Mouse (Mus musculus): ENCODE measurements around the gene Hnrnpdl.

Gene Hnrnpdl

GRCm38 (mm10) chr5:100047871-100048270 lies 8.4 kb upstream of the Hnrnpdl start:
- in situ Hi-C loops (cut with MboI, MseI) = loop anchor here (10.0 to 25.0 kb wide), 2 partner anchors 347 to 786 kb away; no protein-coding TSS in a partner anchor

GRCm38 (mm10) chr5:100047143-100047640 lies 7.7 kb upstream of the Hnrnpdl start:
- in situ Hi-C loops (cut with MboI, MseI) = loop anchor here (10.0 to 25.0 kb wide), 2 partner anchors 348 to 785 kb away; no protein-coding TSS in a partner anchor

- in situ Hi-C loops (cut with MboI, MseI) = loop anchor here (10.0 to 25.0 kb wide), 2 partner anchors 349 to 784 kb away; no protein-coding TSS in a partner anchor
Measured at GRCm38 (mm10) chr5:100046096-100046495, 6.6 kb upstream of the Hnrnpdl start.

GRCm38 (mm10) chr5:100044621-100045020 lies 5.2 kb upstream of the Hnrnpdl start:
- in situ Hi-C loops (cut with MboI, MseI) = loop anchor here (10.0 to 25.0 kb wide), 2 partner anchors 350 to 782 kb away; no protein-coding TSS in a partner anchor

- in situ Hi-C loops (cut with MboI, MseI) = loop anchor here (10.0 to 25.0 kb wide), 2 partner anchors 351 to 782 kb away; no protein-coding TSS in a partner anchor
Measured at GRCm38 (mm10) chr5:100044030-100044429, 4.6 kb upstream of the Hnrnpdl start.

GRCm38 (mm10) chr5:100043361-100043760 lies 3.9 kb upstream of the Hnrnpdl start:
- in situ Hi-C loops (cut with MboI, MseI) = loop anchor here (10.0 to 25.0 kb wide), 2 partner anchors 351 to 781 kb away; no protein-coding TSS in a partner anchor

GRCm38 (mm10) chr5:100042467-100042866 lies 3.0 kb upstream of the Hnrnpdl start:
- in situ Hi-C loops (cut with MboI, MseI) = loop anchor here (10.0 to 25.0 kb wide), 2 partner anchors 352 to 780 kb away; no protein-coding TSS in a partner anchor

- in situ Hi-C loops (cut with MboI, MseI) = loop anchor here (10.0 to 25.0 kb wide), 2 partner anchors 354 to 779 kb away; no protein-coding TSS in a partner anchor
Measured at GRCm38 (mm10) chr5:100041272-100041671, 1.8 kb upstream of the Hnrnpdl start.

GRCm38 (mm10) chr5:100040281-100040784 lies 869 bp upstream of the Hnrnpdl start:
- in situ Hi-C loops (cut with MboI, MseI) = loop anchor here (10.0 to 25.0 kb wide), 2 partner anchors 354 to 778 kb away; no protein-coding TSS in a partner anchor

- in situ Hi-C loops (cut with MboI, MseI) = loop anchor here (5.0 to 25.0 kb wide), 2 partner anchors 57 to 777 kb away; no protein-coding TSS in a partner anchor
Measured at GRCm38 (mm10) chr5:100038714-100039601, 506 bp downstream of the Hnrnpdl start.

GRCm38 (mm10) chr5:100037965-100038713 lies 1.3 kb downstream of the Hnrnpdl start:
- in situ Hi-C loops (cut with MboI, MseI) = loop anchor here (5.0 to 25.0 kb wide), 2 partner anchors 56 to 776 kb away; no protein-coding TSS in a partner anchor

- in situ Hi-C loops (cut with MboI, MseI) = loop anchor here (5.0 to 25.0 kb wide), 2 partner anchors 54 to 774 kb away; no protein-coding TSS in a partner anchor
Measured at GRCm38 (mm10) chr5:100036681-100037080, 2.8 kb downstream of the Hnrnpdl start.

GRCm38 (mm10) chr5:100035950-100036349 lies 3.5 kb downstream of the Hnrnpdl start:
- in situ Hi-C loops (cut with MboI, MseI) = loop anchor here (5.0 to 25.0 kb wide), 2 partner anchors 54 to 774 kb away; no protein-coding TSS in a partner anchor

- in situ Hi-C loops (cut with MboI, MseI) = loop anchor here in 1 of 2 experiments (25.0 kb wide), 1 partner anchor 770 kb away; no protein-coding TSS in a partner anchor
Measured at GRCm38 (mm10) chr5:100032646-100033045, 6.8 kb downstream of the Hnrnpdl start.

GRCm38 (mm10) chr5:100032107-100032506 lies 7.4 kb downstream of the Hnrnpdl start:
- in situ Hi-C loops (cut with MboI, MseI) = loop anchor here in 1 of 2 experiments (25.0 kb wide), 1 partner anchor 770 kb away; no protein-coding TSS in a partner anchor

- in situ Hi-C loops (cut with MboI, MseI) = loop anchor here in 1 of 2 experiments (25.0 kb wide), 1 partner anchor 768 kb away; no protein-coding TSS in a partner anchor
Measured at GRCm38 (mm10) chr5:100030069-100030468, 9.4 kb downstream of the Hnrnpdl start.

GRCm38 (mm10) chr5:100024868-100025267 lies 14.6 kb downstream of the Hnrnpdl start:
- in situ Hi-C loops (cut with MboI, MseI) = loop anchor here in 1 of 2 experiments (25.0 kb wide), 1 partner anchor 763 kb away; no protein-coding TSS in a partner anchor

- in situ Hi-C loops (cut with MboI, MseI) = no loop called here
Measured at GRCm38 (mm10) chr5:100024403-100024802, 15.1 kb downstream of the Hnrnpdl start.

- in situ Hi-C loops (cut with MboI, MseI) = no loop called here
Measured at GRCm38 (mm10) chr5:100020089-100020488, 19.4 kb downstream of the Hnrnpdl start.

- in situ Hi-C loops (cut with MboI, MseI) = no loop called here
Measured at GRCm38 (mm10) chr5:100012599-100012998, 26.9 kb downstream of the Hnrnpdl start.
